Mouse (Mus musculus): ENCODE measurements around the gene Kdelr3.
A peak's percentile ranks its signal among the peaks of the same experiment; 100 is the strongest.

The Kdelr3 gene

GRCm38 (mm10) chr15:79511553-79512320 lies 4.5 kb upstream of the Kdelr3 start:
- peak; percentile 82 for DNase-seq

- DNase-seq = no peak
Measured at GRCm38 (mm10) chr15:79513940-79514339, 2.3 kb upstream of the Kdelr3 start.

GRCm38 (mm10) chr15:79517710-79518109 lies 1.5 kb downstream of the Kdelr3 start:
- no peak for DNase-seq

- DNase-seq = no peak
Measured at GRCm38 (mm10) chr15:79518571-79518970, 2.4 kb downstream of the Kdelr3 start.

- no peak for DNase-seq
Measured at GRCm38 (mm10) chr15:79519400-79520220, 3.4 kb downstream of the Kdelr3 start.

GRCm38 (mm10) chr15:79525564-79525963 lies 9.4 kb downstream of the Kdelr3 start:
- no peak for DNase-seq

- no peak for DNase-seq
Measured at GRCm38 (mm10) chr15:79525979-79526768, 10.0 kb downstream of the Kdelr3 start.

- no peak for DNase-seq
Measured at GRCm38 (mm10) chr15:79527192-79527591, 11.0 kb downstream of the Kdelr3 start.

- no peak for DNase-seq
Measured at GRCm38 (mm10) chr15:79527991-79528639, 11.9 kb downstream of the Kdelr3 start.

GRCm38 (mm10) chr15:79529935-79530334 lies 13.7 kb downstream of the Kdelr3 start:
- no peak for DNase-seq

- DNase-seq = no peak
Measured at GRCm38 (mm10) chr15:79533796-79534195, 17.6 kb downstream of the Kdelr3 start.

GRCm38 (mm10) chr15:79543968-79544367 lies 27.8 kb downstream of the Kdelr3 start:
- no peak for DNase-seq

- no peak for DNase-seq
Measured at GRCm38 (mm10) chr15:79545496-79545895, 29.3 kb downstream of the Kdelr3 start.

GRCm38 (mm10) chr15:79545921-79546399 lies 29.7 kb downstream of the Kdelr3 start:
- no peak for DNase-seq

GRCm38 (mm10) chr15:79546410-79547288 lies 30.4 kb downstream of the Kdelr3 start, which contains the start of gene Ddx17:
TSS of gene Ddx17 (minus strand) at chr15:79546741.
- DNase-seq = peak; percentile 99

GRCm38 (mm10) chr15:79547289-79547820 lies 31.1 kb downstream of the Kdelr3 start:
- DNase-seq = no peak

GRCm38 (mm10) chr15:79548226-79548625 lies 32.0 kb downstream of the Kdelr3 start:
- no peak for DNase-seq

GRCm38 (mm10) chr15:79552566-79552965 lies 36.4 kb downstream of the Kdelr3 start:
- DNase-seq = no peak

- DNase-seq = no peak
Measured at GRCm38 (mm10) chr15:79559649-79560048, 43.4 kb downstream of the Kdelr3 start.

- DNase-seq = no peak
Measured at GRCm38 (mm10) chr15:79562417-79562816, 46.2 kb downstream of the Kdelr3 start.

Data from kidney, adult 18-20 months (tissue).